Mouse (Mus musculus) frontal cortex, postnatal 25 days (tissue): ENCODE data around the gene Catsperd.

Experiments
- DNase-seq, 2 experiments: peaks; one replicate each; pipeline ENCODE4 v3.0.0; 2022; ENCODE audit warnings: low spot score in 2 of 2

The Catsperd gene

GRCm38 (mm10) chr17:56627530-56628277, at the start of gene Catsperd:
Gene Catsperd, plus strand, starts transcription at chr17:56628143.
- no peak for DNase-seq

GRCm38 (mm10) chr17:56583071-56583470, 44.9 kb upstream of the Catsperd start:
- DNase-seq, result no peak

- DNase-seq, result no peak
Measured at GRCm38 (mm10) chr17:56583611-56584256, 44.2 kb upstream of the Catsperd start.

- peak; percentile 95 to 98 for DNase-seq
Measured at GRCm38 (mm10) chr17:56584257-56585130, 43.4 kb upstream of the Catsperd start, which contains the start of the genes Safb2 and Safb. Gene Safb2, minus strand, starts transcription at chr17:56584585. Gene Safb, plus strand, starts transcription at chr17:56584825.

GRCm38 (mm10) chr17:56585171-56585821, 42.6 kb upstream of the Catsperd start:
- DNase-seq, result peak in 1 of 2 experiments; percentile 31

GRCm38 (mm10) chr17:56587773-56588172, 40.2 kb upstream of the Catsperd start:
- no peak for DNase-seq

- no peak for DNase-seq
Measured at GRCm38 (mm10) chr17:56588921-56589320, 39.0 kb upstream of the Catsperd start.

GRCm38 (mm10) chr17:56592553-56592952, 35.4 kb upstream of the Catsperd start:
- no peak for DNase-seq

GRCm38 (mm10) chr17:56593527-56594271, 34.2 kb upstream of the Catsperd start:
- DNase-seq, result no peak

- DNase-seq, result no peak
Measured at GRCm38 (mm10) chr17:56603186-56604069, 24.5 kb upstream of the Catsperd start.

- DNase-seq, result no peak
Measured at GRCm38 (mm10) chr17:56604070-56604380, 23.9 kb upstream of the Catsperd start.

- DNase-seq, result no peak
Measured at GRCm38 (mm10) chr17:56604422-56604821, 23.5 kb upstream of the Catsperd start.

GRCm38 (mm10) chr17:56605431-56605830, 22.5 kb upstream of the Catsperd start:
- no peak for DNase-seq

GRCm38 (mm10) chr17:56607521-56608062, 20.4 kb upstream of the Catsperd start:
- DNase-seq, result no peak

GRCm38 (mm10) chr17:56608699-56609098, 19.2 kb upstream of the Catsperd start:
- DNase-seq, result no peak

GRCm38 (mm10) chr17:56609452-56610171, 18.3 kb upstream of the Catsperd start, which contains the start of gene 2410015M20Rik:
Gene 2410015M20Rik, minus strand, starts transcription at chr17:56609771.
- peak; percentile 95 to 96 for DNase-seq

GRCm38 (mm10) chr17:56611323-56611722, 16.6 kb upstream of the Catsperd start:
- DNase-seq, result no peak

GRCm38 (mm10) chr17:56611861-56612564, 15.9 kb upstream of the Catsperd start:
- DNase-seq, result no peak
